Mouse (Mus musculus) liver, adult 10 weeks (tissue): Measurements from ENCODE around the gene Olfr1303. TPM values are rescaled to one million over a fixed set of nuclear protein-coding genes. Genes with fewer than 3 reads are reported as not detected.

ENCODE experiments used
- polyA plus RNA-seq: library from polyadenylated mRNA; stranded (reverse); fragments of 350-450 nt; fragmentation: Illumina TruSeq; extraction: RNeasy Lipid Tissue Mini Kit (QIAGEN cat#74804); gene quantifications from one replicate; pipeline ENCODE4 v1.2.3, GENCODE M21; 2014; ENCODE audit warnings: low read depth, low replicate concordance

Olfr1303 gene
- polyA plus RNA-seq = not detected

DNA sequence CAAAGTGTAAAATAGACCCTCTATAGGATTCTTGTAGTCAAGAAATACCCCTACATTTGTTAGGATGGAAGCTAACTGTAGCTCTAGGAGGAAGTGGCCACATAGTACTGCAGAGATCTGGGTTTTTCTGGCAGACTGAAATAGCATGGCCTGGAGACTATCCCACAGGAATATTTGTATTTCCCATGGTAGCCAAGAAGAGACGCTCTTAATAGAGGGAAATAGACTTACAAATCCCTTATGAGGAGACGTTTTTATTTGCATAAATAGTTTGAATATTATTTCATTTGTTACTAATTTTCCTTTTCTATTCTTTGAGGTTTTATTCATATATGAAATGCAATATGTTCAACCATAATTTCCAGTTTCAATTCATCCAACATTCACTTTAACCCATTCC, at the start of gene Olfr1303:
Gene Olfr1303, minus strand, starts transcription at position 101 of the 400 bp plus-strand sequence.

DNA sequence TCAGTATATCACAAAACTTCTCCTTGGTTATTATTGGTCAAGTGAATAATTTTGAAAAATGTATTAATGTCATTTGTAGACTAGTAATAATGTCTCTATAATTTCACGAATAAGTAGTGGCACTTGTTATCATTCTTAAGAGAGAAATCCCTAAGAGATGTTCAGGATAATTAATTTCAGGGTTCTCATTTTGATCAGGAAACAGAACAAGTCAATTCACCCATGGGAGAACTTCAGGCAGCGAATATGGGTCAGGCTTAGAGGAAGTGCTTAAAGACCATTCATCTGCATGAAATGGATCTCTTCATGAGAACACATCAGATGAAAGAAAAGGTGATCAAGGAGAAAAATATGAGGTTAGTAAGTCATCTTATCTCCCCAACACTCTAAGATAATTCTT, 43.0 kb downstream of the Olfr1303 start, which contains the start of gene Olfr1302:
Gene Olfr1302, plus strand, starts transcription at position 301 of the 400 bp plus-strand sequence.

Other genes starting within 250 kb of the Olfr1303 start
- gene Olfr1297, start 193.8 kb downstream of the Olfr1303 start, polyA plus RNA-seq = not detected
- gene Olfr1298, start 171.1 kb downstream of the Olfr1303 start, polyA plus RNA-seq = not detected
- gene Olfr1299, start 158.9 kb downstream of the Olfr1303 start, polyA plus RNA-seq = not detected
- gene Olfr1301, start 69.3 kb downstream of the Olfr1303 start, polyA plus RNA-seq = not detected
- gene Olfr1302, start 42.9 kb downstream of the Olfr1303 start, polyA plus RNA-seq = not detected
- gene Olfr1305, start 56.8 kb upstream of the Olfr1303 start, polyA plus RNA-seq = not detected
- not detected for gene Olfr1306, start 95.9 kb upstream of the Olfr1303 start, polyA plus RNA-seq
- not detected for gene Olfr1307, start 129.1 kb upstream of the Olfr1303 start, polyA plus RNA-seq
- not detected for gene Olfr1308, start 144.6 kb upstream of the Olfr1303 start, polyA plus RNA-seq
- not detected for gene Olfr1309, start 169.9 kb upstream of the Olfr1303 start, polyA plus RNA-seq
- not detected for gene Olfr1310, start 192.4 kb upstream of the Olfr1303 start, polyA plus RNA-seq
- not detected for gene Olfr1311, start 204.1 kb upstream of the Olfr1303 start, polyA plus RNA-seq
- gene Olfr1312, start 229.9 kb upstream of the Olfr1303 start, polyA plus RNA-seq = not detected